Mouse (Mus musculus): ENCODE measurements at regions not wholly inside any gene's neighbourhood (a gene's known extent, or its start where the extent isn't known, plus 50 kb on each side); places are given as distances from the start of the nearest gene placed in this dataset.

DNA sequence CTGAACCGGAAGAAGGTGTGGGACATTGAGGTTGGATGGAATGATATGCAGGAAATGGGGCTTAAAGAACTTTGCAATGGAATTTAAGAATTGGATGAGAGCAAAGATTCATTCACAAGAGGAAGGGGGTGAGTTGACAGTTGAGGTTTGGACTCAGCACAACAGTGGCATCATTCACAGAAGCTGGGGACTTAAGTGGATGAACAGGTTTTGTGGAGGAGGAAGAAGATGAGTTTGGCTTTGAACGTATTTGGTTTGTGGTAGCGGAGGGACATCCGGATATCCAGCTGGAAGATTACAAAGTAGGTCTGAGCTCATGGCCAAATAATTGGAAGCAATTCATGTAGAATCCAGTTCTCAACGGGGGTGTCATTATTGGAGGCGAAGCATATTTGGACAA, 121.3 kb downstream of the Dusp6 start:
- TF ChIP-seq MXI1 (IDR thresholded peaks at IDR 0.05; ENCODE audit: low read depth, low read length) (no peak), CTCF (IDR thresholded peaks at IDR 0.05 in 2 of 3, conservative IDR thresholded peaks at IDR 0.05 in 1 of 3; ENCODE audit: control insufficient read depth in 1 of 3, insufficient read depth in 1 of 3, low read depth in 2 of 3, low read length in 3 of 3, poor library complexity in 1 of 3, severe bottlenecking in 1 of 3) (no peak), EP300 (IDR thresholded peaks at IDR 0.05; ENCODE audit: low read depth in 1 of 2, low read length in 2 of 2) (no peak), BHLHE40 (IDR thresholded peaks at IDR 0.05; ENCODE audit: borderline replicate concordance, low read depth, low read length) (no peak), SIN3A (IDR thresholded peaks at IDR 0.05; ENCODE audit: low read length) (no peak), MAFK (IDR thresholded peaks at IDR 0.05; ENCODE audit: borderline replicate concordance, low read depth, low read length) (no peak), MAX (IDR thresholded peaks at IDR 0.05; ENCODE audit: low read length) (no peak), POLR2A (IDR thresholded peaks at IDR 0.05; ENCODE audit: control insufficient read depth in 1 of 2, insufficient read depth in 1 of 2, low read depth in 1 of 2, low read length in 2 of 2, poor library complexity in 1 of 2) (no peak)

Data from MEL (cell line).